Mouse (Mus musculus): ENCODE measurements around the gene Zeb2.

GRCm38 (mm10) chr2:45010701-45011100 is 106.5 kb downstream of the Zeb2 start:
- no peak for TF ChIP-seq CTCF (IDR thresholded peaks at IDR 0.05; ENCODE audit: borderline replicate concordance, insufficient read depth, low read length)
- no peak for TF ChIP-seq POLR2A (IDR thresholded peaks at IDR 0.05; ENCODE audit: low read depth, low read length)

Measured in embryonic fibroblast, embryonic 13.5 days (primary cell).